Mouse (Mus musculus): ENCODE measurements around the gene Wasf2.
"Not testable (repeated sequence)": the region's sequence is repeated elsewhere in the genome, so short reads cannot be mapped to it uniquely, and the experiment has no call there.

Wasf2 gene

GRCm38 (mm10) chr4:133129931-133130889, at the start of gene Wasf2:
Wasf2 (plus strand) TSS chr4:133130505.
- DNase-seq (ENCODE audit: low read depth), result peak; percentile 96

- DNase-seq (ENCODE audit: low read depth), result no peak
Observed at GRCm38 (mm10) chr4:133080862-133081261, 49.4 kb upstream of the Wasf2 start.

- no peak for DNase-seq (ENCODE audit: low read depth)
Observed at GRCm38 (mm10) chr4:133082216-133082773, 48.0 kb upstream of the Wasf2 start.

- no peak for DNase-seq (ENCODE audit: low read depth)
Observed at GRCm38 (mm10) chr4:133083991-133084861, 46.1 kb upstream of the Wasf2 start.

- DNase-seq (ENCODE audit: low read depth), result no peak
Observed at GRCm38 (mm10) chr4:133085011-133085782, 45.1 kb upstream of the Wasf2 start.

- no peak for DNase-seq (ENCODE audit: low read depth)
Observed at GRCm38 (mm10) chr4:133085783-133086342, 44.4 kb upstream of the Wasf2 start.

- DNase-seq (ENCODE audit: low read depth), result no peak
Observed at GRCm38 (mm10) chr4:133087177-133087714, 43.1 kb upstream of the Wasf2 start.

GRCm38 (mm10) chr4:133087835-133088234, 42.5 kb upstream of the Wasf2 start:
- no peak for DNase-seq (ENCODE audit: low read depth)

- no peak for DNase-seq (ENCODE audit: low read depth)
Observed at GRCm38 (mm10) chr4:133089319-133089718, 41.0 kb upstream of the Wasf2 start.

GRCm38 (mm10) chr4:133089802-133090201, 40.5 kb upstream of the Wasf2 start:
- no peak for DNase-seq (ENCODE audit: low read depth)

- DNase-seq (ENCODE audit: low read depth), result no peak
Observed at GRCm38 (mm10) chr4:133090276-133090719, 40.0 kb upstream of the Wasf2 start.

GRCm38 (mm10) chr4:133090720-133091458, 39.4 kb upstream of the Wasf2 start:
- DNase-seq (ENCODE audit: low read depth), result no peak

GRCm38 (mm10) chr4:133091459-133091785, 38.9 kb upstream of the Wasf2 start:
- DNase-seq (ENCODE audit: low read depth), result no peak

GRCm38 (mm10) chr4:133092453-133092901, 37.8 kb upstream of the Wasf2 start:
- DNase-seq (ENCODE audit: low read depth), result no peak

- no peak for DNase-seq (ENCODE audit: low read depth)
Observed at GRCm38 (mm10) chr4:133093056-133093455, 37.2 kb upstream of the Wasf2 start.

- DNase-seq (ENCODE audit: low read depth), result no peak
Observed at GRCm38 (mm10) chr4:133093481-133094033, 36.7 kb upstream of the Wasf2 start.

- DNase-seq (ENCODE audit: low read depth), result no peak
Observed at GRCm38 (mm10) chr4:133094255-133094654, 36.0 kb upstream of the Wasf2 start.

GRCm38 (mm10) chr4:133094936-133095733, 35.2 kb upstream of the Wasf2 start:
- no peak for DNase-seq (ENCODE audit: low read depth)

GRCm38 (mm10) chr4:133095734-133096065, 34.6 kb upstream of the Wasf2 start:
- DNase-seq (ENCODE audit: low read depth), result not testable (repeated sequence)
